In the genomic region with DNA sequence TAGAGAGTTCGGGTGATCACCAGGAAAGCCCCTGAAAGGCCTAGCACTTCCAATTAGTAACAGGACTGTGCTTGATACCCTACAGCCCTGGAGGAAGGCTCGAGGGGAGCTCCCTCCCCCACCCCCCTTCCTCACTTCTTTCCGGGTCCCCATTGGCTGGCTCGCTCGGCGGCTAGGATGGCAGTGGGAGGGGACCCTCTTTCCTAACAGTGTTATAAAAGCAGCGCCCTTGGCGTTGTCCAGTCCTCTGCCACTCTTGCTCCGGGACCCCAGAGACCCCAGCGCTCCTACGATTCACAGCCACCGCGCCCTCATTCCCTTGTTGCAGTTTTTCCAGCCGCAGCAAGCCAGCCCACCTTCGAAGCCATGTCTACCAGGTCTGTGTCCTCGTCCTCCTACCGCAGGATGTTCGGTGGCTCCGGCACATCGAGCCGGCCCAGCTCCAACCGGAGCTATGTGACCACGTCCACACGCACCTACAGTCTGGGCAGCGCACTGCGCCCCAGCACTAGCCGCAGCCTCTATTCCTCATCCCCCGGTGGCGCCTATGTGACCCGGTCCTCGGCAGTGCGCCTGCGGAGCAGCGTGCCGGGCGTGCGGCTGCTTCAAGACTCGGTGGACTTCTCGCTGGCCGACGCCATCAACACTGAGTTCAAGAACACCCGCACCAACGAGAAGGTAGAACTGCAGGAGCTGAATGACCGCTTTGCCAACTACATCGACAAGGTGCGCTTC, we compare ENCODE assay signal across 8 mouse cellular contexts. TPM values are rescaled to one million over a fixed set of nuclear protein-coding genes. Genes with fewer than 3 reads are reported as not detected.
DNase-seq lines count a peak whose midpoint lies in the region; ATAC-seq lines count a peak whose summit lies in the region.

No protein-coding gene starts in this region.

- H3K4me1 ChIP-seq in forebrain, embryonic 11.5 days (replicated peaks; ENCODE audit: control insufficient read depth, insufficient read depth, low read length) = peaks cover 15% of the 10 kb centered on the region; the same call in 1 of the 2 replicates

- H3K27me3 ChIP-seq in forebrain, embryonic 11.5 days (ENCODE audit: control insufficient read depth, insufficient read depth, low read length) = no peaks in the 10 kb centered on the region

- peak overlapping the region; percentile 98 for H3K27ac ChIP-seq in forebrain, embryonic 11.5 days (ENCODE audit: low read depth, low read length)
- peak overlapping the region; percentile 98 for H3K27ac ChIP-seq in macrophage

- H3K4me3 ChIP-seq in forebrain, embryonic 11.5 days (ENCODE audit: low read depth, low read length) = peak overlapping the region; percentile 94
- peak overlapping the region; percentile 83 for H3K4me3 ChIP-seq in macrophage (ENCODE audit: inconsistent target)

- intact Hi-C loops in heart, postnatal 25 days (cut with DNase I) = loop anchor here (1.0 to 5.0 kb wide), 4 partner anchors 30 to 283 kb away; a partner anchor contains a TSS

- peak; percentile 88 for ATAC-seq in forebrain, embryonic 11.5 days (replicated peaks; ENCODE audit: low FRiP score)

- peak; percentile 79 for DNase-seq in MN1 (ENCODE audit: low spot score)
- DNase-seq in brain, embryonic 18.5 days (ENCODE audit: low read depth, low spot score) = peak; percentile 66
- peak; percentile 96 for DNase-seq in forebrain, embryonic 11.5 days (ENCODE audit: low spot score)
- peak; percentile 86 for DNase-seq in heart, postnatal 25 days (ENCODE audit: low spot score)
- DNase-seq in layer of hippocampus, postnatal 10 days (ENCODE audit: low spot score in 2 of 2) = peak; percentile 63 to 68
- DNase-seq in retina, postnatal 7 days (ENCODE audit: low read depth, low spot score) = peak; percentile 46
- DNase-seq in urinary bladder, postnatal 25 days (ENCODE audit: low spot score) = peak; percentile 59

- no peaks in the 10 kb centered on the region for H3K9me3 ChIP-seq in forebrain, embryonic 11.5 days (ENCODE audit: control insufficient read depth, low read length)

- peak overlapping the region; percentile 95 for H3K9ac ChIP-seq in forebrain, embryonic 11.5 days (ENCODE audit: low read length)

- WGBS in forebrain, embryonic 11.5 days = under 1% methylated on average over 46 of the region's 46 CpGs
- WGBS in macrophage (ENCODE audit: missing documents) = 1% methylated on average over 45 of the region's 46 CpGs

- H3K36me3 ChIP-seq in forebrain, embryonic 11.5 days (ENCODE audit: control insufficient read depth, insufficient read depth, low read length) = peaks cover 15% of the 10 kb centered on the region
- peaks cover 22% of the 10 kb centered on the region for H3K36me3 ChIP-seq in macrophage (ENCODE audit: inconsistent target)

- H3K4me2 ChIP-seq in forebrain, embryonic 11.5 days (ENCODE audit: low read depth, low read length, severe bottlenecking) = peak overlapping the region; percentile 68

- H3K79me2 ChIP-seq in macrophage (ENCODE audit: inconsistent target) = peaks cover 50% of the 10 kb centered on the region

RNA-seq across cellular contexts. Expression of a gene that starts 0.5 kb away (rescaled TPM):
- 1,259 and 1,264 TPM in 2 replicates for polyA plus RNA-seq in forebrain, embryonic 11.5 days (2014; fragmentation: Nextera tagmentation; extraction: Ambion mirVana)
- total RNA-seq in heart, postnatal 25 days (2021) = 100 to 1,000 TPM; 334 to 431 TPM
- 100 to 1,000 TPM; 132 to 142 TPM for total RNA-seq in layer of hippocampus, postnatal 10 days (2021)
- total RNA-seq in macrophage (2018; cell fraction: chromatin; rRNA removed) = 1,000 to 10,000 TPM in 11 of 26 experiments, 100 to 1,000 TPM in 15; 356 to 3,689 (median 853) TPM
- 1,000 to 10,000 TPM; 1,475 to 4,121 (median 2,080) TPM for total RNA-seq in macrophage (2018; cell fraction: cytosol; rRNA removed)
- 1,000 to 10,000 TPM in 22 of 26 experiments, 100 to 1,000 TPM in 4; 768 to 3,052 (median 1,507) TPM for total RNA-seq in macrophage (2018; cell fraction: nucleus; rRNA removed)
- polyA plus RNA-seq in macrophage (2018) = 760 to 2,516 TPM (median 1,050 TPM) in 3 replicates

RNA-seq across cellular contexts. Expression of a gene that starts 29.8 kb away (rescaled TPM):
- polyA plus RNA-seq in forebrain, embryonic 11.5 days (2014; fragmentation: Nextera tagmentation; extraction: Ambion mirVana) = 9.4 and 9.5 TPM in 2 replicates
- 1 to 10 TPM; 6.8 to 8.6 TPM for total RNA-seq in heart, postnatal 25 days (2021)
- 1 to 10 TPM; 6.9 to 7.2 TPM for total RNA-seq in layer of hippocampus, postnatal 10 days (2021)
- total RNA-seq in macrophage (2018; cell fraction: chromatin; rRNA removed) = 10 to 100 TPM in 3 of 26 experiments, 1 to 10 TPM in 23; 2.1 to 11.2 (median 7.7) TPM
- total RNA-seq in macrophage (2018; cell fraction: cytosol; rRNA removed) = 1 to 10 TPM; 3.5 to 6.7 (median 4.7) TPM
- total RNA-seq in macrophage (2018; cell fraction: nucleus; rRNA removed) = 1 to 10 TPM; 2.4 to 9.7 (median 4.9) TPM
- 6.1 to 7.7 TPM (median 6.1 TPM) in 3 replicates for polyA plus RNA-seq in macrophage (2018)

Comparison
In these comparisons a context has a peak if more than half of its experiments do, and no peak if none do; other contexts are left out.
1. Peak in every context shown above with its lines: DNase-seq, ATAC-seq, H3K4me3 ChIP-seq and H3K27ac ChIP-seq.
2. DNase-seq: peak in every context shown above with its lines; median percentile 96 in forebrain, embryonic 11.5 days; 86 in heart, postnatal 25 days; 79 in MN1; 66 in brain, embryonic 18.5 days; 66 in layer of hippocampus, postnatal 10 days; 59 in urinary bladder, postnatal 25 days; 46 in retina, postnatal 7 days.